Mouse (Mus musculus): ENCODE results near the gene Tmem270. TPM values are rescaled to one million over a fixed set of nuclear protein-coding genes. Genes with fewer than 3 reads are reported as not detected.
A peak's percentile ranks its signal among the peaks of the same experiment; 100 is the strongest.

The Tmem270 gene
- polyA plus RNA-seq, 1 experiment: 293 TPM

GRCm38 (mm10) chr5:134888505-134888904, 18.0 kb downstream of the Tmem270 start:
- TF ChIP-seq POLR2A (IDR thresholded peaks at IDR 0.05; ENCODE audit: control insufficient read depth, low read depth, low read length) (no peak), CTCF (IDR thresholded peaks at IDR 0.05; ENCODE audit: control insufficient read depth, insufficient read depth, insufficient replicate concordance, low read depth, low read length) (no peak)
- Histone ChIP-seq H3K27me3 (ENCODE audit: control insufficient read depth, insufficient read depth, low read length) (no peaks in the 10 kb centered on the region), H3K4me3 (ENCODE audit: control insufficient read depth, low read depth, low read length) (no peak overlapping the region), H3K36me3 (ENCODE audit: control insufficient read depth, insufficient read depth, low read length) (no peaks in the 10 kb centered on the region), H3K27ac (ENCODE audit: control insufficient read depth, insufficient read depth, low read depth, low read length) (no peak overlapping the region), H3K4me1 (ENCODE audit: control insufficient read depth, insufficient read depth, low read length) (peaks cover 2% of the 10 kb centered on the region; the same call in 1 of the 2 replicates)

GRCm38 (mm10) chr5:134887447-134888335, 18.8 kb downstream of the Tmem270 start:
- 0 out of 2 replicates have a peak overlapping the region, but pooled peaks have one; percentile 10 for H3K27ac ChIP-seq (ENCODE audit: control insufficient read depth, insufficient read depth, low read depth, low read length)
- H3K36me3 ChIP-seq (ENCODE audit: control insufficient read depth, insufficient read depth, low read length): no peaks in the 10 kb centered on the region
- peaks cover 2% of the 10 kb centered on the region; the same call in 1 of the 2 replicates for H3K4me1 ChIP-seq (ENCODE audit: control insufficient read depth, insufficient read depth, low read length)
- TF ChIP-seq POLR2A (IDR thresholded peaks at IDR 0.05; ENCODE audit: control insufficient read depth, low read depth, low read length) (no peak), CTCF (IDR thresholded peaks at IDR 0.05; ENCODE audit: control insufficient read depth, insufficient read depth, insufficient replicate concordance, low read depth, low read length) (no peak)
- H3K4me3 ChIP-seq (ENCODE audit: control insufficient read depth, low read depth, low read length): no peak overlapping the region
- H3K27me3 ChIP-seq (ENCODE audit: control insufficient read depth, insufficient read depth, low read length): no peaks in the 10 kb centered on the region

GRCm38 (mm10) chr5:134883077-134883476, 23.5 kb downstream of the Tmem270 start:
- Histone ChIP-seq H3K27me3 (ENCODE audit: control insufficient read depth, insufficient read depth, low read length) (no peaks in the 10 kb centered on the region), H3K4me1 (ENCODE audit: control insufficient read depth, insufficient read depth, low read length) (no peaks in the 10 kb centered on the region; the same call in 1 of the 2 replicates), H3K27ac (ENCODE audit: control insufficient read depth, insufficient read depth, low read depth, low read length) (no peak overlapping the region), H3K36me3 (ENCODE audit: control insufficient read depth, insufficient read depth, low read length) (no peaks in the 10 kb centered on the region), H3K4me3 (ENCODE audit: control insufficient read depth, low read depth, low read length) (no peak overlapping the region)
- TF ChIP-seq POLR2A (IDR thresholded peaks at IDR 0.05; ENCODE audit: control insufficient read depth, low read depth, low read length): no peak
- TF ChIP-seq CTCF (IDR thresholded peaks at IDR 0.05; ENCODE audit: control insufficient read depth, insufficient read depth, insufficient replicate concordance, low read depth, low read length): no peak

GRCm38 (mm10) chr5:134876801-134877200, 29.7 kb downstream of the Tmem270 start:
- no peak overlapping the region for H3K4me3 ChIP-seq (ENCODE audit: control insufficient read depth, low read depth, low read length)
- H3K36me3 ChIP-seq (ENCODE audit: control insufficient read depth, insufficient read depth, low read length): no peaks in the 10 kb centered on the region
- H3K27me3 ChIP-seq (ENCODE audit: control insufficient read depth, insufficient read depth, low read length): no peaks in the 10 kb centered on the region
- H3K4me1 ChIP-seq (ENCODE audit: control insufficient read depth, insufficient read depth, low read length): no peaks in the 10 kb centered on the region
- H3K27ac ChIP-seq (ENCODE audit: control insufficient read depth, insufficient read depth, low read depth, low read length): no peak overlapping the region
- TF ChIP-seq CTCF (IDR thresholded peaks at IDR 0.05; ENCODE audit: control insufficient read depth, insufficient read depth, insufficient replicate concordance, low read depth, low read length) (no peak), POLR2A (IDR thresholded peaks at IDR 0.05; ENCODE audit: control insufficient read depth, low read depth, low read length) (no peak)

- no peak for TF ChIP-seq CTCF (IDR thresholded peaks at IDR 0.05; ENCODE audit: control insufficient read depth, insufficient read depth, insufficient replicate concordance, low read depth, low read length)
- TF ChIP-seq POLR2A (IDR thresholded peaks at IDR 0.05; ENCODE audit: control insufficient read depth, low read depth, low read length): no peak
These were observed 31.3 kb downstream of the Tmem270 start for GRCm38 (mm10) chr5:134875245-134875644.

GRCm38 (mm10) chr5:134873956-134874879, 32.3 kb downstream of the Tmem270 start:
- Histone ChIP-seq H3K27me3 (ENCODE audit: control insufficient read depth, insufficient read depth, low read length) (no peaks in the 10 kb centered on the region), H3K36me3 (ENCODE audit: control insufficient read depth, insufficient read depth, low read length) (no peaks in the 10 kb centered on the region), H3K4me1 (ENCODE audit: control insufficient read depth, insufficient read depth, low read length) (no peaks in the 10 kb centered on the region), H3K27ac (ENCODE audit: control insufficient read depth, insufficient read depth, low read depth, low read length) (peak overlapping the region; percentile 50; the same call in 1 of the 2 replicates), H3K4me3 (ENCODE audit: control insufficient read depth, low read depth, low read length) (no peak overlapping the region)
- TF ChIP-seq CTCF (IDR thresholded peaks at IDR 0.05; ENCODE audit: control insufficient read depth, insufficient read depth, insufficient replicate concordance, low read depth, low read length) (no peak), POLR2A (IDR thresholded peaks at IDR 0.05; ENCODE audit: control insufficient read depth, low read depth, low read length) (no peak)

More at GRCm38 (mm10) chr5:134875245-134875644, 31.3 kb downstream of the Tmem270 start:
- Histone ChIP-seq H3K27ac (ENCODE audit: control insufficient read depth, insufficient read depth, low read depth, low read length) (no peak overlapping the region), H3K27me3 (ENCODE audit: control insufficient read depth, insufficient read depth, low read length) (no peaks in the 10 kb centered on the region), H3K4me3 (ENCODE audit: control insufficient read depth, low read depth, low read length) (no peak overlapping the region), H3K36me3 (ENCODE audit: control insufficient read depth, insufficient read depth, low read length) (no peaks in the 10 kb centered on the region), H3K4me1 (ENCODE audit: control insufficient read depth, insufficient read depth, low read length) (no peaks in the 10 kb centered on the region)

GRCm38 (mm10) chr5:134873034-134873433, 33.5 kb downstream of the Tmem270 start:
- Histone ChIP-seq H3K27me3 (ENCODE audit: control insufficient read depth, insufficient read depth, low read length) (no peaks in the 10 kb centered on the region), H3K4me1 (ENCODE audit: control insufficient read depth, insufficient read depth, low read length) (no peaks in the 10 kb centered on the region), H3K36me3 (ENCODE audit: control insufficient read depth, insufficient read depth, low read length) (no peaks in the 10 kb centered on the region), H3K27ac (ENCODE audit: control insufficient read depth, insufficient read depth, low read depth, low read length) (no peak overlapping the region), H3K4me3 (ENCODE audit: control insufficient read depth, low read depth, low read length) (no peak overlapping the region)
- TF ChIP-seq CTCF (IDR thresholded peaks at IDR 0.05; ENCODE audit: control insufficient read depth, insufficient read depth, insufficient replicate concordance, low read depth, low read length) (no peak), POLR2A (IDR thresholded peaks at IDR 0.05; ENCODE audit: control insufficient read depth, low read depth, low read length) (no peak)

Measured in testis, adult 2 months (tissue).